Mouse (Mus musculus): Measurements from ENCODE around the gene Adam15.

The Adam15 gene

DNA sequence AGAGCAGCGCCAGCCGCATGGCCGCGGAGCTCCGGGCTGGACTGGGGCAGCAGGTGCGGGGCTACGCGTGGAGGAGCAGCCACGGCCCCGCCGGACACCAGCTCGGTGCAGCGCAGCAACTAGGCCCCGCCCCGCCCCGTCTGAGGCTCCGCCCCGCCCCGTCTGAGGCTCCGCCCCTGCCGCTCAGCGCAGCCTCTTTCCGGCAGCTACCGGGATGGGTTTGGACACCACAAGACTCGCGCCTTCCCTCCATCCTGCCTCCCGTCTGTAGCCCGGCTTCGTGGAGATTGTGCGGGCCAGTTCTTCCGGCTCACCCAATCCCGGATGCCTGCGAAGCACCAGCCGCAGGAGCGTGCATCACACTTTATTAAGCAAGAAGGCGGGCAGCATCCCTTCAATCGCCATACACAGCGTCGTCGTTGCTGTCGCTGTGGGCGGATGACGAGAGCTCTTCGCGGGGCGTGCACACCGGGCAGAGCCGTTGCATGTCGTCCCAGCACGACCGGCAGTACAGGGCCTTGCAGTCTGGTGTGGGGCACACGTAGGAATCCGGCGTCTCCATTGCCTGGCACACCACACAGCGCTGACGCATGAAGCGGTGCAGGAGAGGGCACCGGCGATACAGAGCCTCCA, at the start of gene Adam15:
Gene Adam15, minus strand, starts transcription at position 128 of the 633 bp plus-strand sequence.
- in situ Hi-C loops (cut with MboI, MseI), result loop anchor here (10.0 kb wide), 1 partner anchor 135 kb away; no protein-coding TSS in a partner anchor

DNA sequence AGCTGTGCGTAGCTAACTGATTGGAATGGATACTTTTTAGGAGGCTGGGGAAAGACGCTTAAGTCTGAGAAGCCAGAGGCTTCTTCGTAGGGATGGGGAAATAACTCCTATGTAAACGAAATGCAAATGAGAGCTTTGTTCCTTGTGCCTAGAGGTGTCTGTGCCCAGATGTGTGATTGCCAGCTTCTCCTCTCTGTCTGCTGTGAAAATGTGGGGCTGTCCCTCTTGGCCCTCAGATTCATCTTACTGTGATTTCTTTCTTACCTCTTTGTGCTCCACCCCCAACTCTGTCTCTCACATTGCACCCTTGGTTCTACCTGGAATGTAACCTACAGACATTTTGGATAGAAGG, 46.8 kb upstream of the Adam15 start:
- in situ Hi-C loops (cut with MboI, MseI), result loop anchor here (10.0 kb wide), 1 partner anchor 882 kb away; no protein-coding TSS in a partner anchor

DNA sequence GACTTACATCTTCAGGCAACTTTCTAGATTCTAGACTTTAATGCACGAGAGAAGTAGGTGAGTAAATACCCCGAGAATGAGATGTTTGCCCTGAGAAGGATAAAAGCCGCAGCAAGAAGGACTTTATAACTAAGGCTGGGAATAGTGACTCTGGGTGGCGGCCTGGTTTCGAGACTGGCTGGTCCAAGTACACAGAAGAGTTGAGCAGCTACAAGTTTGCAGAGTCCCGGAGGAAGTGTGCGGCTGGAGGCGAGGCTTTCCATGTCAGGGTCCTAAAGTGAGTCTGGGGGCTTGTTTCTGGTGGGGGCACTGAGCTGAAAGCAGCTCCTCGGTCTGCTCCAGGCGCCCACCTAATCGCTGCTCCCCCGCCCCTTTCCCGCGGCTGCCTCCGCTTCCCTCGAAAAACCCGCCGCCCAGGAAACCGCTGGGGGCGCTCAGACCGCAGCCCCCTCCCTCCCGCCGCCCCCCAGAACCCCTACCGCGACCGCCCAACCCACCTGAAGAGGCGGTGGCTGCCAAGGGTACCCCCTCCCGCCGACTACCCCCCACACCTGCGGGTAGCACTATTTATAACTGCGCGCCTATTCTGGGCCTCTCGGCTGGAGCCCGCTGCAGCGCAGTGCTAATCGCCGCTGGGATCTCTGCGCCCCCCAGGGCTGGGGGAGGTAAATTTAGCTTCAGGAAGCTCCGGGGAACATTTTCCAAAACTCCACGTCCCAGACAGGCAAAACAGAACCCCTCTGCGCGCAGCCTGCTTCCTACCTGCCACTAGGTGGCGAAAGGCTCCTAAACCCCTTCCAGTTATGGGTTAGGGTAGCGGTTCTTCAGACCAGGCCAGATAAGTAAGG, 46.2 kb upstream of the Adam15 start:
- in situ Hi-C loops (cut with MboI, MseI), result loop anchor here (10.0 kb wide), 1 partner anchor 881 kb away; no protein-coding TSS in a partner anchor

DNA sequence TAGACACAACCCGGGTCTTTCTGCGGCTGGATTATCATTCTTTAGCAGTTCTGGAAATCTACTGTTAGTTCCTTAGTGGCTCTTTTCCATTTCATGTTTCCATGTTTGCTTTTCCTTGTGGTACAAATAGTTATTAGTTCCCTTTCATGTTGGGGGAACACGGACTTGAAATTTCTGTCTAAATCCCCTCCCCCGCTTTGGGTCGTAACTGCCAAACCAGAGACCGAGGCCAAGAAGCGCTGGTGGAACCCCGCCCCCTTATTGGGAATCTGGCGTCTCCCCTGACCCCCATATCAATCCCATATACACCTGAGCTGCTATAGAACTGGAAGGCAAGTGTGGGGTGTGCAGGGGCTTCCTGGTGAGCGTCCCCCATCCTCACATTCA, 45.6 kb upstream of the Adam15 start:
- in situ Hi-C loops (cut with MboI, MseI), result loop anchor here (10.0 kb wide), 1 partner anchor 881 kb away; no protein-coding TSS in a partner anchor

DNA sequence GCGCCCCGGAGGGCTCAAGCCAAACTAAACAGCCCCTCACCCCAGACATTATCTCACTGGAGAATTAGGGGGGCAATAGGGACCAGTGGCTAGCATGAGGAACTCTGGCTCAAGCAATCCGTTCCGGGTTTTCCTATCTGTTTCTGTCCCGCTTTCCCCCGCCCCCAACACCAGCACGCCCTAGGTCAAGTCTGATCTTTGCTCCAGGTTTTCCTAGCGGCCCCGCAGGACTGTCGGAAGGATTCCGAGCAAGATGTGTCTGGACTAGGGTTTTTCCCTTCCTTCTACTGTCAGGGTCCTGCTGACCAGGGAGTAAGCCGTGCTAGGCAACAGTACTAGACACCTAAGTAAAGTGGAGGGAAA, 45.1 kb upstream of the Adam15 start:
- in situ Hi-C loops (cut with MboI, MseI), result loop anchor here (10.0 kb wide), 1 partner anchor 880 kb away; no protein-coding TSS in a partner anchor

DNA sequence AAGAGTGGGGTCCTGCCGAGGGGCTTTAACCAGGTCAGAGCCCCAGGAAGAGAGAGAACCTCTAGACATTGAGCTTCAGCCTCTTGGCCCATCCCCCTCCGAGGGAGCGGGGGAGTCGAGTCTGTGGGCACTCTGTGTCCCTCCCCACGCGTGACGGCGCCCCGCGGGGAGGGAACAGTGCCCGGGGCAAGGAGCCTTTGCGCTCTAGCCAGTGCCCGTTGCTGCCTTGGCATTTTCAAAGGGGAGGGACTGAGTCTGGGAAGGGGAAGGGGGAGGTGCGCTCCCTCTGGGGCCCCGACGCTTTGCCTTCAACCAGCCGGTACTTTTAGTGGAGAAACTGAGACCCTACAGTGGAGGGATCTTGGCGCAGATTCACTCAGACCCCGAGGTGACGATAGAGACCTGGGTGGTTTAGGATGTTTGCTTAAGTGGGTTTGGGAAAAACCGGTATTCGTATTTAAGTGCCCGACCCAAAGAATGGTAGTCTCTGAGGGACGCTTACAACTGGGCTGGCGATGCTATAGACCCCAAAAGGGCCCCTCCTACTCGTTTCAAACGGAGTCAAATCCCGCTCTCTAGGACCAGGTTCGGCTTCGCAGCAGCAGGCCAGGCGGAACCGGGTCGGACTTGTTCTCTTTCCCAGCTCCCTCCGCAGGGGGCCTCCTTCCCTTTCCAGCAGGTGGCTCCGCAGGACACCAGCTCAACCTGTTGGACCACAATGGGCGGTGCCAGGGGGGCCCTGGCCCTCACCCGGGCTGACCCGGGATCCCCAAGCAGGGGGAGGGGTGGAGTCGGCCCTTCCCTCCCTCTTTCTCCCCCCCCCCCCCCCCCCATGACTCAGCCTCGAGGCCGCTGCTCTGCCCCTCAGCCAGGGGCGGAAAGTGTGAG, 44.5 kb upstream of the Adam15 start, which contains the start of gene Zbtb7b:
Gene Zbtb7b, minus strand, starts transcription at position 771 of the 888 bp plus-strand sequence.
- in situ Hi-C loops (cut with MboI, MseI), result loop anchor here (10.0 kb wide), 1 partner anchor 879 kb away; no protein-coding TSS in a partner anchor

DNA sequence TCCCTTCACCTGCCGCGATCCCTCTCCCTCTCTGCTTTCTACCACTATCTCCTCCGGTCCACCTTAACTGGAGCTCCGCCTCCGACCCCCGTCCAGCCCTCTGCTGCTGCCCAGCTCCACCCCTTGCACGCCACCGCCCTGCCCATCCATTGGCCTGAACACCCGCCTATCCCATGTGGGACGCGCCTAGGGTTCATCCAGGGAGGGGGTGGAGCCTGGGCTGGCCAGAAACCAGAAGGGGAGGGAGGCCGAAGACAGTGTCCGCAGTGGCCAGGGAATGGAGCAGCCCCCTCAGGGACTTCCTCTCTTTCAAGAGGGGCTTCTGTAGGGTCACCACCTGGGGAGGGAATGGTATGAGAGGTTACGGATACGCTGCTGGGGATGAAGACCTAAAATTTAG, 43.8 kb upstream of the Adam15 start:
- in situ Hi-C loops (cut with MboI, MseI), result loop anchor here (10.0 kb wide), 1 partner anchor 879 kb away; no protein-coding TSS in a partner anchor

DNA sequence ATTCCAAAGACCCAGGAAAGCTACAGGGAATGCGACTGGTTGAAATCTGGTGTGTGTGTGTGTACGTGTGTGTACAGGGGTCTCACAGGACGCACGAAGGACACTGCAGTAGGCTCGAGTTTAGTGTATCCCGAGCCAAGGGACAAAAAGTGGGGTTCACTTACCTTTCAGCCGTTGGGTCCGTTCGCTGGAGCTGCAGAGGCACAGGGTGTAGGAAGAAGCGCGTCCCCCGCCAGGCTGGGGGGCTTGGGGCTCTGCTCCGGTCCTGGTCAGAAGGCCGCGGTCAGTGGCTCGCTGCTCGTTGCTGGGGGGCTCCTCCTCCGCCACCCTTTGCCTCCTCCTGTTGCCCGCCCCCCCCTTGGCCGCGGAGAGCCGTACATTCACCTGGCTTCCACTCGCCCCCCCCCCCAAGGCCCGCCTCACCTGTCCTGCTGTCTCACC, 43.1 kb upstream of the Adam15 start:
- in situ Hi-C loops (cut with MboI, MseI), result loop anchor here (10.0 kb wide), 1 partner anchor 878 kb away; no protein-coding TSS in a partner anchor

DNA sequence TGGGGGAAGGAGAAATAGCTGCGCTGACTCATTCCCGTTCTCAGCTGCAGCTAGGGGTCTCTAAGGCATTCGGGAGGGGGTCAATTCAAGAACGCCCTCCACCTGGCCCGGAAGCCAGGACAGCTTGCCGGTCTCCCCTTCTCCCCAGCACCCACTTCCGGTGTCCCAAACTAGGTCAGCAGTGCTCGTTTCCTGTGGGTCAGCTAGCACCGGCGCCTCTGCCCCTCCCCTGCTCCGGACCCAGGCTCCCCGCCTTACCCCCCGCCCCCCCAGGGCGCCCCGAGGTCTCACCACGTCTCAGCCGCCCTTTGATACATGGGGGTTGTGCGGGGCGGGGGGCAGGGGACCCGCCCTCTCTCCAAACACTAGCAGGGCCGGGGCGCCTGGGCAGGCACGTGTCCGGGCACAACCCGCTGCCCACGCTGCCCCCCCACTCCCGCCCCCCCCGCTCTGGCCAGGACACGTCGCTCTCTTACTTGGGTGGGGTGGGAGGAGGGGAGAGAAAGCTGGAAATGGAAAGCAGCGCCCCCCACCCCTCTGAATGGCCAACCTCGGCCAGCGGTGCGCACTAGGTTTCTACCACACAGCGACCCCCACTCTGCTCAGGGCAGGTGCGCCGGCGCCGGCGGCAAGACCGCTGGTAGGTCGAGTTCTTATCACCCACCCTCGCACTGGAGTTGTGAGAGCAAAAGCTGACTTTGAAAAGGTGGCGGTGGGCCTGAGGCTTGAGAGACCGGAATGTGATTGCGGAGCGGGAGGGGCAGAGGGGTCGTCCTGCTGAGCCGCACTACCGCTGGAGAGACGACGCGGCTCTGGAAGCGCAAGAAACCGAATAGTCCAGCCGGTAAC, 42.1 kb upstream of the Adam15 start:
- in situ Hi-C loops (cut with MboI, MseI), result loop anchor here (10.0 kb wide), 1 partner anchor 877 kb away; no protein-coding TSS in a partner anchor

DNA sequence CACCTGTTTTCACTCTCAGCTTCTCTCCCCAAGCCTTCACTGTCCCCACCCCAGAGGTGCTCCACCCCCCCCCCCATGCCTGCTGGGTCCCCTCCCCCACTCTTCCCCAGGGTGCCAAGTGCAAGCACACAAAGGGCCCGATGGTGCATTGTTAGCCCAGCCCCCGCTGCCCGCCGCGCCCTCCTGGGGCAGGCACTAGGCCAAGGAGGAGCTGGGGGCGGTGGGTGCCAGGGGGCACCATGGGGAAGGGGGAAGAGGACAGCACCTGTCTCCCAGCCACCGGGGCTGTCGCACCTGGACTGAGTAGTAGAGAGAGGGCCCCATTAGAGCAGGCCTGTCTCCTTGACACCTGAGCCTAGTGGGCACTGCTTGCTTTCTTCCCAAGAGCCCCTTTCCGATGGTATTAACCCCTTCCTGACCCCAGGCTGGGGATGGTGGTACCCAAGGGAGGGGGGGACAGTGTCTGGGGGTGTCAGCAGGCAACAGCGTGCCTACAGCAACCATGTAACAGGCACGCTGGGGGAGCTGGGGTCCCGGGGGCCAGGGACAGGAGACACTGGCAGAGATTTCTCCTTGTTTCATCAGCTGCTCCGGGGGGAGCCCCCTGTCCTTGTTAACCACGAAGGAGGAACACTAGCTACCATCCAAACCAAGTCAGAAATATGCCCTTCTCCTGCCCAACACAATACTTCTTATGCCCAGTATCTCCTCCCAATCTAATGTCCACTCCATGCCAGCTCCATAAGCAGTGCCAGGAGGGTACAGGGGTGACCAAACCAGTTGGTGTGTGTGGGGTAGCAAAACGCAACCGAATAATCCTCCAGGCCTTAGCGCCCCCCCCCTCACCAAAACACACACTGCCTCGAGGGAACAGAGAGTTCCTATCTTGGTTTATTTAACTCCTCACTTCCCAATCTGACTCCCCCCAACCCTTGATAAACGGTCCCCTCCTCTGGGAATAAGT, 41.2 kb upstream of the Adam15 start:
- in situ Hi-C loops (cut with MboI, MseI), result loop anchor here (10.0 kb wide), 1 partner anchor 876 kb away; no protein-coding TSS in a partner anchor

DNA sequence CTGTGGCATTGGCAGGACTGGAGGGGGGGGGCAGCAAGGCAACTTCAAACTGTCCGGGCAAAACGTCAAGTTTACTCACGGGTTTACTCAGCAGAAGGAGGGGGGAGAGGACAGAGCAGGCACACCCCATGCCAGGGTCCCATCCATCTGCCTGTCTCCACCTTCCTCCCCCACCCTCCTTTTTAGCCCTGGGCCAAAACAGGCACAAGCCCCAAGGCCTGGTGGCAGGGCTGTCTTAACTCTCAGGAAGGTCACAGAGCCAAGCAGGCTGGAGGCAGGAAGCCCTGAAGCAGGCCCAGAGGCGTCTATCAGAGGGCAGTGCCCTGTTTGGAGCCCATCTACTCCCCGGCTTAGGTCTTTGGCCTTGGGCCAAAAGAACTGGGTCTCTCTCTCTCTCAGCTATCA, 40.3 kb upstream of the Adam15 start:
- in situ Hi-C loops (cut with MboI, MseI), result loop anchor here (10.0 kb wide), 1 partner anchor 875 kb away; no protein-coding TSS in a partner anchor

DNA sequence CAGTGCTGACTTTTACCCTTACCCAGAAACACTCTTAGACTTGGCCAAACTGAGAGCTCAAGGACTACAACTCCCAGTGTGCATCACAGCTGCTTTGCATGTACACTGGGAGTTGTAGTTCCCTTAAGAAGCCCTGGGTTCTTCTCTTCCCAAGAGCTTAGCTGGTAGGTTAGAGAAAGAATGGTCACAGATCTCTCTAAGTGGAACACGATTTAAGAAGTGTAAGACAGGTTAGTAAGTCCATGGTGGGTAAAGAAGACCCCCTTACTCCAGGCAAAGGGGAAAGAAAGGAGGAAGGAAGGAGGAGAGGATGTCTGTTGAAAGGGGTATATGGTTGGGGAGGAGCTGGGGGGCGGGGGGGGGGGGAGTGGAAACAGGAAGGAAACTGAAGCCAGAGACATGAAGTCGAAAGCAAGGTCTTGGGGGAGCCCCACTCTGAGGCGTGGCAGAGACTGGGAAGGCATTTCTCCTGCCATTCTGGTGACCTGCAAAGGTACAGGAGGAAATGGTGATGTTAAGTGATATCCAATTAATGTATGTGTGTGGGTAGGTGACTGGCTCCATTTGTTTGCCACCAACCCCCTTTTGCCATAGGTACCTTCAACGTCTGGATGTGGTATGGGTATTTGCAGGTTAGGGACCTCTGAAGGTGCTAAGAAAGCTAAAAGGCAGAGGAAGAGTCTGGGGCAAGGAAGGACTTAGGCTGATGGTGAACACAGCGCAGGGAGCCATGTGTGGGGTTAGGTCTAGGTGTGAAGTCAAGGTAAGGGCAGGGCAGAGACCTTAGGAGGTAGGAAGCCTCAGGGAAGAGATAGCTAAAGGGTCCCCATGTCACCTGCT, 39.3 kb upstream of the Adam15 start:
- in situ Hi-C loops (cut with MboI, MseI), result no loop called here

DNA sequence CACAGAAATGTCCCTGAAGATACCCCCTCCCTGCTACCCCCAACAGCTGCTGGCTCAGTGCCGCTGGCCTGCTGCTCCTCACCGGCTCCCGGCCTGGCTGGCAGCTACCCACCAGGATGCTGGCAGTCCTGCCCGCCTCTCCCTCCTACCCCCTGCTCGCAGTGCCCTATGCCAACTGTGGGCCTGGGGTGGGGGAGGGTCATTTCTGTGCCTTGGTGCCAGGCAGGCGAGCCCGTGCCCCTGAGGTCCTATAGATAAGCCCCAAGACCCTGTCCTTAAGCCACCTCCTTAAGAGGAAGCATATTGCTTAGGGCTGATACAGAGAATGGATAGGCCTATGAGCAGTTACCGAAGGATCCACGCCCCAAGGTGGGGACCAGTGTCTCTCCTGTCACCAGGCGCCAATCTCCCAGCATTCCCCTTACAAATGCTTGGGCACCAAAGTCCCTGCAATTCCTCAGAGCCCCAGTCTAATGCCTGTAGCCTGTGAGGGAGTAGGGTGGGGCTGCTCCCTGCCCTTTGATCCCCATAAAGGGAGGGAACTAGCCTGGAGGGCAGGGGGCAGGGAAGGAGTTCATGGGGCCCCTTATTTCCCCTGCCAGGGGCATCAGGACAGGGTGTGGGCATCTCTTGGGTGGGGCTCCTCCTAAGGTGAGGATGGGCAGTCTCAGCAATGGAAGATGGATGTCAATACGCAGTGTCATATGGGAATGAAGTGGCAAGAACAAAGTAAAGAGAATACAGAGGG, 38.5 kb upstream of the Adam15 start:
- in situ Hi-C loops (cut with MboI, MseI), result no loop called here

DNA sequence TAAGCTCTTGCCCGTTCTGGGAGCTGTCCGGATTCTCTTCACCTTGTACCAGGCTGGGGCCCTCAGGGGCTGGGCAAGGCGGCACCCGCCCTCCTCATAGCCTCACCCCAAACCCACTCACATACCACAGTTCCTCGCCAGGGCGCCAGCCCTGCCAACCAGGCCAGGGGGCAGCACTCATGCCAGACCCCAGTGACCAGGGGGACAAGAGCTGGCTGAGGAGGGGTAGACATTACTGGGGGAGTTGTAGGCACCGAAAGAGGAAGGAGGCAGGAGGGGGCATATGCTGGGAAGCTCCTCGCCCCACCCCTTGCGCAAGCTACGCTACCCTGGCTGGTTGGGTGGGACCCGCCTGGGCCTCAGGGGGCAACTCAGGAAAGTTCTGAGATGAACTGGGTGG, 37.8 kb upstream of the Adam15 start:
- in situ Hi-C loops (cut with MboI, MseI), result no loop called here

DNA sequence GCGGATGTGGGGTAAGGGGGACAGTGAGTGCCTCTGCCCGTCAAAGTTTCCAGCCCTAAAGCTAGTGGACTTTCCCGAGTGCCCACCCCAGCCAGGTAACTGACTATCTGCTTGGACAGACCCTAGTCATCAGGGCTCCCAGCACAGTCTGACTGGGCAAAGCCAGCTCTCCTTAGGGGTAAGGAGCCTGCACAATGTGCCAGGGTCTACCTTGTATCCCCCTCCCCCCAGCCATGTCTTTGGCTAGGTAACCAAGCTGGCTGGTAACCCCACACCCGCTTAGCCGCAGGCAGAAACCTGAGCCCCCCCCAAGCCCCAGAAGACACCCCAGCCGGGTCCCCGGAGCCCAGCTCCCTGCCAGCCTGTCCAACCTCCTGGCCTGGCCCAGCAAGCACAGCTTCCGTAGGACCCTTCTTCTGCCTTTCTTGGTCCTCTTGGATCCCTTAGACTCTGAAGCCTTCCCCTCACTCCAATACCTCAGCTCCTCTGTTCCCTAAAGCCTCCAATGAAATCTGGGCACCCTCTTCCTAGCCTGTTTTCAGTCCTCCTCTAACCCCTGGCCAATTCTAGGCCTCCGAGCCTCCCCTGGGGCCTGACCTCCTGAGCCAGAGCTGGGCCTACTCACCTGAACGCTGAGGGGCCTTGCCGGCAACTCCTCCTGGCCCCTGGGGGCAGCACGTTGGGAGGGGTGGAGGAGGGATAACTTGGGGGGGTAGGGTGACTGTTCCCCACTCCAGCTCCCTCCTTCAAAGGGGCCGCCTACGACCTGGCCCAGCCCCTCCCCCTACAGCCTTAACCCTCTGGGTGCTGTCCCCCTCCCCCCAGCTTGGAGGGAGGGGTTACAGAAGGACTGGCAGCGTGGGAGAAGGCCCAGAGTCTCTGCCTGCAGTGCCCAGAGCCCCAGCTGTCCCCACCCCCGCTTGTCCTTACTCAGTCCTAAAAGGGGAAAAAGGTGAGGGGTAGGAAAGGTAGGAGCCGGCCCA, 36.9 kb upstream of the Adam15 start:
- in situ Hi-C loops (cut with MboI, MseI), result no loop called here

DNA sequence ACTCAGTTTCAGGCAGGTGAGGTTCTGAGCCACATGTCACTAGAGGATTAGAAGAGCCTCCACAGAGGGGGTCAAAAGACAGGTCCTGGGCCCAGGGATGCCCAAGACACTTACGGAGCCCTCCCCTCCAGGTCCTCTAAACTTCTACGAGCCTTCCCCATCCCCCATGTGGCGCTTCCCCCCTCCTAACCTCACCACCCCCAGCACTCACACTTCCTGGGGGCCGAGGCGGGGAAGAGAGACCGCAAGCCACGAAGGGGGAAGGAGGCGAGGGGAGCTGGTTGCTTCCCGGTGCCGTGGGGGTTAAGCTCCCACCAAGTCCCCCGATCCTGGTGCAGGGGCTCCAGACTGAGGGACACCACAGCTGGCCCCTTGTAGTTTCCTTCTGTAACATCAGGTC, 35.7 kb upstream of the Adam15 start:
- in situ Hi-C loops (cut with MboI, MseI), result no loop called here

All from regulatory T cell (primary cell).